Mouse (Mus musculus) kidney, postnatal 0 days (tissue): ENCODE measurements around the gene Tdg. TPM values are rescaled to one million over a fixed set of nuclear protein-coding genes. Genes with fewer than 3 reads are reported as not detected.

Experiments used
- ATAC-seq: fragments of 200-750 bp; cut with Nextera tagmentation; replicated peaks from 2 replicates; pipeline ENCODE4 v1.8.0; 2017; ENCODE audit warnings: low read depth, moderate number of reproducible peaks, moderate TSS enrichment, moderate library complexity; ENCODE audit not compliant: low FRiP score
- DNase-seq: peaks from one replicate; pipeline ENCODE4 v3.0.0-alpha.2; 2016; ENCODE audit warnings: low spot score
- H3K27ac ChIP-seq: fragments of 300-500 bp; sonication (generic); 2 replicates; pipeline ENCODE4 v1.5.1; 2014; ENCODE audit warnings: mild to moderate bottlenecking
- H3K27me3 ChIP-seq: fragments of 300-500 bp; sonication (generic); 2 replicates; pipeline ENCODE4 v1.6.1; 2014; ENCODE audit warnings: low read length, mixed read lengths; ENCODE audit not compliant: insufficient read depth
- H3K36me3 ChIP-seq: fragments of 300-500 bp; sonication (generic); 2 replicates; pipeline ENCODE4 v1.6.1; 2014; ENCODE audit warnings: low read length, mixed read lengths; ENCODE audit not compliant: insufficient read depth
- H3K4me1 ChIP-seq: fragments of 300-500 bp; sonication (generic); replicated peaks from 2 replicates; pipeline ENCODE4 v1.6.1; 2014; ENCODE audit warnings: antibody characterized with exemption, low read length, mixed read lengths; ENCODE audit not compliant: insufficient read depth
- H3K4me2 ChIP-seq: fragments of 300-500 bp; sonication (generic); 2 replicates; pipeline ENCODE4 v1.6.1; 2014; ENCODE audit warnings: mild to moderate bottlenecking, low read length, moderate library complexity, mixed read lengths
- H3K4me3 ChIP-seq: fragments of 300-500 bp; sonication (generic); replicated peaks from 2 replicates; pipeline ENCODE4 v1.5.1; 2014; ENCODE audit warnings: low read depth, low read length
- H3K9ac ChIP-seq: fragments of 300-500 bp; sonication (generic); 2 replicates; pipeline ENCODE4 v1.6.1; 2014; ENCODE audit warnings: low read depth, low read length
- H3K9me3 ChIP-seq: fragments of 300-500 bp; sonication (generic); replicated peaks from 2 replicates; pipeline ENCODE4 v1.6.1; 2016; ENCODE audit warnings: low read length, inconsistent platforms, mixed read lengths
- CTCF ChIP-seq: IDR thresholded peaks from 2 replicates; pipeline ENCODE4 v1.5.1; 2016; ENCODE audit warnings: antibody characterized with exemption, low read depth, mild to moderate bottlenecking, moderate library complexity
- WGBS: fragments of 180-500 bp; shearing (Covaris S2); extraction: QIAGEN DNeasy Blood & Tissue Kit; methylation state at CpG from one replicate; pipeline ENCODE4 v1.1.7; 2014; 5-methylcytosine and 5-hydroxymethylcytosine counted together
- polyA plus RNA-seq: library from polyadenylated mRNA; unstranded; fragments of >200 nt; fragmentation: Nextera tagmentation; extraction: Ambion mirVana; gene quantifications from 2 replicates; pipeline ENCODE4 v1.2.1, GENCODE M21; 2015

The Tdg gene
- polyA plus RNA-seq, 1 experiment from 2014 or later = 94.4 TPM

GRCm38 (mm10) chr10:82695956-82696355 is 66.3 kb downstream of the Tdg start, which contains the start of gene Hcfc2:
Gene Hcfc2 (plus strand): TSS chr10:82696160.
- H3K4me1 ChIP-seq = no peaks in the 10 kb centered on the region
- no peak for DNase-seq
- no peaks in the 10 kb centered on the region for H3K27me3 ChIP-seq
- WGBS = 66% methylated on average over 5 of the region's 5 CpGs
- H3K4me3 ChIP-seq = no peak within 1 kb of the TSS
- no peak within 1 kb of the TSS for H3K9ac ChIP-seq
- H3K36me3 ChIP-seq = no peaks in the 10 kb centered on the region
- no peaks in the 10 kb centered on the region for H3K9me3 ChIP-seq
- no peak for ATAC-seq
- H3K27ac ChIP-seq = no peak within 1 kb of the TSS
- no peak within 1 kb of the TSS for H3K4me2 ChIP-seq
- TF ChIP-seq CTCF = no peak

GRCm38 (mm10) chr10:82696453-82697079 is 66.9 kb downstream of the Tdg start:
- H3K4me2 ChIP-seq = no peak overlapping the region
- ATAC-seq (no peak), DNase-seq (no peak)
- H3K4me3 ChIP-seq = no peak overlapping the region
- no peak overlapping the region for H3K27ac ChIP-seq
- 58% methylated on average over 4 of the region's 4 CpGs for WGBS
- H3K9me3 ChIP-seq = no peaks in the 10 kb centered on the region
- H3K9ac ChIP-seq = no peak overlapping the region
- no peaks in the 10 kb centered on the region for H3K27me3 ChIP-seq
- H3K36me3 ChIP-seq = no peaks in the 10 kb centered on the region
- no peaks in the 10 kb centered on the region for H3K4me1 ChIP-seq
- no peak for TF ChIP-seq CTCF

DNA sequence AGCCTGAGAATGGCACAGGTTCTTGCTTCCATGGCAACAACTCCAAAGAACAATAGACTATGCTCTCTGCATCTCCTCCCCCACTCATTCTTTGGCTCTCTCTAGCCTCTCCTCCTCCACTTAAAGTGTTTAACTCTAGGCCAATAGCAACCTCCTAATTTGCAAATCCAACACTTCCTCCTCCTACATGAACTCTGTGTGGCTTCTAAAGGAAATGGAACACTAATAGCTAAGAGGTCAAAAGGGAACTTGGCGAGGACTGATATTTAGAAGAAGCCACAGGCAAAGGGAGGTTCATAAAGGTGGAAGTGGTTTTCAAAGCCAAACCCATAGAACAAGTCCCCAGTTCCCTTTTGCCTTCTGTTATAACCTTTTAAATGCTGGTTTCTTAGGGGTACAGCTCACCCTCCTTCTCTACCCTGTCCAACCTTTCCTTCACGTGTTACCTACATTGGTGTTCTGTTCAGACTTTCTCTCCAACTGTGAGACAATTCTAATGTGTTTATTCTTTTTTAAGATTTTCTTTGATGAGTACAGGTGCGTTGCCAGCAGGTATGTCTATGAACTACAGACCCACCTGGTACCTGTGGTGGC is 67.8 kb downstream of the Tdg start:
- DNase-seq (peak; percentile 61), ATAC-seq (no peak)

GRCm38 (mm10) chr10:82698712-82699261 is 69.2 kb downstream of the Tdg start:
- Histone ChIP-seq H3K9me3 (no peaks in the 10 kb centered on the region), H3K27me3 (no peaks in the 10 kb centered on the region), H3K4me1 (no peaks in the 10 kb centered on the region), H3K27ac (0 out of 2 replicates have a peak overlapping the region, but pooled peaks have one; percentile 27), H3K36me3 (no peaks in the 10 kb centered on the region), H3K4me2 (peak overlapping the region; percentile 77), H3K4me3 (peak overlapping the region; percentile 93), H3K9ac (peak overlapping the region; percentile 74)
- TF ChIP-seq CTCF = no peak; the same call in 1 of the 2 replicates
- ATAC-seq (peak; percentile 95), DNase-seq (peak; percentile 89)
- 1% methylated on average over 41 of the region's 42 CpGs for WGBS

More for the DNA sequence above, 67.8 kb downstream of the Tdg start:
- Histone ChIP-seq H3K36me3 (no peaks in the 10 kb centered on the region), H3K27me3 (no peaks in the 10 kb centered on the region), H3K9ac (no peak overlapping the region), H3K27ac (no peak overlapping the region), H3K4me1 (no peaks in the 10 kb centered on the region), H3K9me3 (no peaks in the 10 kb centered on the region), H3K4me3 (no peak overlapping the region), H3K4me2 (no peak overlapping the region)
- TF ChIP-seq CTCF = no peak
- WGBS = 78% methylated on average over 3 of the region's 3 CpGs

- DNase-seq (peak; percentile 32), ATAC-seq (peak; percentile 68)
Observed at GRCm38 (mm10) chr10:82699296-82699941, 69.8 kb downstream of the Tdg start.

More at GRCm38 (mm10) chr10:82699296-82699941, 69.8 kb downstream of the Tdg start:
- Histone ChIP-seq H3K4me3 (peak overlapping the region; percentile 93), H3K9ac (peak overlapping the region; percentile 74), H3K9me3 (no peaks in the 10 kb centered on the region), H3K4me1 (no peaks in the 10 kb centered on the region), H3K4me2 (peak overlapping the region; percentile 77), H3K36me3 (no peaks in the 10 kb centered on the region), H3K27ac (0 out of 2 replicates have a peak overlapping the region, but pooled peaks have one; percentile 27), H3K27me3 (no peaks in the 10 kb centered on the region)
- 0 out of 2 replicates have a peak, but pooled peaks have one; percentile 14 for TF ChIP-seq CTCF
- WGBS = under 1% methylated on average over 59 of the region's 59 CpGs

Other genes starting within 250 kb of the Tdg start
- gene Gm1553, start 137.2 kb upstream of the Tdg start, polyA plus RNA-seq = not detected in 2 replicates
- gene 1190007I07Rik, start 6.6 kb upstream of the Tdg start, polyA plus RNA-seq = 61.0 and 63.7 TPM in 2 replicates
- gene Glt8d2, start 60.8 kb downstream of the Tdg start, polyA plus RNA-seq = 1.5 and 2.0 TPM in 2 replicates
- gene Hcfc2, start 66.3 kb downstream of the Tdg start, polyA plus RNA-seq = 24.5 and 26.4 TPM in 2 replicates
- 35.0 and 37.6 TPM in 2 replicates for gene Nfyb, start 134.3 kb downstream of the Tdg start, polyA plus RNA-seq
- 70.9 and 73.8 TPM in 2 replicates for gene Txnrd1, start 204.1 kb downstream of the Tdg start, polyA plus RNA-seq
- 0.14 and 0.20 TPM in 2 replicates for gene Eid3, start 236.8 kb downstream of the Tdg start, polyA plus RNA-seq